Mouse (Mus musculus) heart, postnatal 25 days (tissue): Measurements from ENCODE around the gene Crat. TPM values are rescaled to one million over a fixed set of nuclear protein-coding genes. Genes with fewer than 3 reads are reported as not detected.

Experiments used
- DNase-seq: peaks from one replicate; pipeline ENCODE4 v3.0.0; 2022; ENCODE audit warnings: low spot score
- intact Hi-C: fragments of 180-260 bp; cut with DNase I; formaldehyde crosslinking; loops from one replicate; pipeline ENCODE4 v1.15.1; 2025
- total RNA-seq, 2 experiments: library from RNA; stranded (reverse); gene quantifications; 2 replicates each; pipeline ENCODE4 v1.2.3; 2021

Crat gene
- total RNA-seq, 2 experiments from 2014 or later: 433 to 486 TPM

- DNase-seq: no peak
Measured at GRCm38 (mm10) chr2:30385591-30385990, 30.0 kb downstream of the Crat start.

GRCm38 (mm10) chr2:30384814-30385213 is 30.8 kb downstream of the Crat start:
- intact Hi-C loops: no loop called here
- DNase-seq: no peak

More at GRCm38 (mm10) chr2:30385591-30385990, 30.0 kb downstream of the Crat start:
- intact Hi-C loops: no loop called here

- intact Hi-C loops: no loop called here
- DNase-seq: peak; percentile 35
Measured at GRCm38 (mm10) chr2:30381377-30381725, 34.3 kb downstream of the Crat start.

GRCm38 (mm10) chr2:30380564-30381376 is 34.8 kb downstream of the Crat start:
- DNase-seq: peak; percentile 14

GRCm38 (mm10) chr2:30379307-30379706 is 36.3 kb downstream of the Crat start:
- no peak for DNase-seq
- intact Hi-C loops: no loop called here

More at GRCm38 (mm10) chr2:30380564-30381376, 34.8 kb downstream of the Crat start:
- intact Hi-C loops: no loop called here

GRCm38 (mm10) chr2:30377721-30378120 is 37.9 kb downstream of the Crat start:
- DNase-seq: no peak
- intact Hi-C loops: no loop called here

GRCm38 (mm10) chr2:30375893-30376292 is 39.7 kb downstream of the Crat start:
- intact Hi-C loops: no loop called here
- no peak for DNase-seq

- intact Hi-C loops: no loop called here
- no peak for DNase-seq
Measured at GRCm38 (mm10) chr2:30372726-30373125, 42.9 kb downstream of the Crat start.

- no peak for DNase-seq
- intact Hi-C loops: no loop called here
Measured at GRCm38 (mm10) chr2:30371544-30371943, 44.1 kb downstream of the Crat start.

- DNase-seq: no peak
- intact Hi-C loops: no loop called here
Measured at GRCm38 (mm10) chr2:30366203-30366602, 49.4 kb downstream of the Crat start.

GRCm38 (mm10) chr2:30365281-30366069 is 50.1 kb downstream of the Crat start:
- DNase-seq: no peak
- intact Hi-C loops: no loop called here

- intact Hi-C loops: no loop called here
- DNase-seq: peak; percentile 99
Measured at GRCm38 (mm10) chr2:30363773-30364650, 51.6 kb downstream of the Crat start, which contains the start of gene Miga2. Gene Miga2 (plus strand): TSS chr2:30364233.

GRCm38 (mm10) chr2:30362865-30363264 is 52.7 kb downstream of the Crat start:
- intact Hi-C loops: no loop called here
- DNase-seq: no peak

GRCm38 (mm10) chr2:30360626-30361025 is 55.0 kb downstream of the Crat start:
- intact Hi-C loops: no loop called here
- DNase-seq: no peak

- peak; percentile 60 for DNase-seq
- intact Hi-C loops: no loop called here
Measured at GRCm38 (mm10) chr2:30358533-30359531, 56.8 kb downstream of the Crat start, which contains the start of gene Sh3glb2. Gene Sh3glb2 (minus strand): TSS chr2:30359337.

- intact Hi-C loops: no loop called here
- DNase-seq: no peak
Measured at GRCm38 (mm10) chr2:30357552-30358510, 57.8 kb downstream of the Crat start.

- no peak for DNase-seq
- intact Hi-C loops: no loop called here
Measured at GRCm38 (mm10) chr2:30356906-30357305, 58.7 kb downstream of the Crat start.

- intact Hi-C loops: no loop called here
- DNase-seq: no peak
Measured at GRCm38 (mm10) chr2:30356266-30356665, 59.3 kb downstream of the Crat start.
